Mouse (Mus musculus) cortical plate, adult 2 months (tissue): ENCODE data around the gene 1700020A23Rik.

Source experiments
- CTCF ChIP-seq: fragments of 200-500 bp; IDR thresholded peaks from 2 replicates; pipeline ENCODE4 v1.5.1; 2011; ENCODE audit warnings: mild to moderate bottlenecking, control low read depth, low read length; ENCODE audit not compliant: insufficient read depth; ENCODE audit errors: extremely low read depth
- POLR2A ChIP-seq: fragments of 200-500 bp; IDR thresholded peaks from 2 replicates; pipeline ENCODE4 v1.6.1; 2011; ENCODE audit warnings: mild to moderate bottlenecking, low read length, control low read depth; ENCODE audit not compliant: insufficient read depth; ENCODE audit errors: extremely low read depth

DNA sequence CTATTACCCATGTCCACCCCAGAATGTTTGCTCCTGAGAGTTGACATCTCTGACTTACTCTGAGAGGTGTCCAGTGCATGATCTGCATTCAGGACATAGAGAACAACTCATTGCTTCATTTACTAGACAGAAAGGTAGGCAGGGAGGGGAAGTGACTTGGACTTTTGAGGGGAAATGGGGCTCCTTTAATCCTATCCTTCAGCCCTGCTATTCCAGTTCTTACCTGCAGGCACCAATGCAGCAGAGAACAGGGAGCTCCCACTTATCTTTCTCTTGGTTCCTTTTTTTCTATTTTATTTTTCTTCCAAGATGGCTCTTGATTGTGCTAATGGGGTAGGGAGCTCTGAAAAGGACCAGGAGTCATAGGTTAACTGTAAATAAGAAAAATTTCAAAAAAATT is 43.4 kb downstream of the 1700020A23Rik start:
- TF ChIP-seq POLR2A (no peak), CTCF (no peak)
